Mouse (Mus musculus) cortical plate, adult 2 months (tissue): ENCODE data around the gene Cnga4.

Experiments used
- CTCF ChIP-seq: fragments of 200-500 bp; IDR thresholded peaks from 2 replicates; pipeline ENCODE4 v1.5.1; 2011; ENCODE audit warnings: mild to moderate bottlenecking, control low read depth, low read length; ENCODE audit not compliant: insufficient read depth; ENCODE audit errors: extremely low read depth
- POLR2A ChIP-seq: fragments of 200-500 bp; IDR thresholded peaks from 2 replicates; pipeline ENCODE4 v1.6.1; 2011; ENCODE audit warnings: mild to moderate bottlenecking, low read length, control low read depth; ENCODE audit not compliant: insufficient read depth; ENCODE audit errors: extremely low read depth

- TF ChIP-seq POLR2A (no peak), CTCF (no peak)
These were observed 21.7 kb downstream of the Cnga4 start for GRCm38 (mm10) chr7:105426051-105426450.
